Comparison of ENCODE assay signal across 32 mouse cellular contexts in the genomic region with DNA sequence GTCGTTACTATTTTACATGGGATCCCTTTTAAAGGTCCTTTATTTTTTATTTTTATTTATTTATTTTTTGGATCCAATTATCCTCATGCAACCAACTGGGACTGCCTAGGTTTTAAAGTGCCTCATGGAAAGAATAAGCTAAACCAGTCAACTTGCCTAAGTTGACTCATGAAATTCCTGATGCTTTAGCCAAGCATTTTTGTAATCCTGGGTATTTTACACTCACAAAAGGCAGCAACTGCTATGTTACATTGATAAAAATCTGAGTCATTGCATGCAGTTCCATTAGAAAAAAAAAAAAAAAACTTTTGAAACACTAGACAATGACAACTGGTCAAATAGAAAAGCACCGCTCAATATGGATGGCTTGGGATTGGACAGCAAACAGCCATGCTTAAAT. TPM values are rescaled to one million over a fixed set of nuclear protein-coding genes. Genes with fewer than 3 reads are reported as not detected.
A peak's percentile ranks its signal among the peaks of the same experiment; 100 is the strongest.
DNase-seq lines count a peak whose midpoint lies in the region; ATAC-seq and TF ChIP-seq lines count a peak whose summit lies in the region.
"Had no signal": no experiment of that assay in that cellular context is flagged by ENCODE, and none has a peak within 500 bp of the region (broad histone marks: within the 10 kb centered on the region; RNA-seq: fewer than 3 reads in every experiment).

No protein-coding gene starts in this region.

- ATAC-seq in Patski = peak; percentile 98
- ATAC-seq in forebrain, embryonic 14.5 days = no peak
- no peak for ATAC-seq in hindbrain, embryonic 12.5 days (ENCODE audit: low FRiP score)
- ATAC-seq: activated CD4-positive, CD25-positive, alpha-beta regulatory T cell, adult 4 months; CD4-positive, CD25-positive, alpha-beta regulatory T cell, adult 4 months; forebrain, embryonic 13.5 days; forebrain, postnatal 0 days; hindbrain, postnatal 0 days; inflammation-experienced regulatory T-cells, adult 6 months; intestine, embryonic 16.5 days had no signal

- no peaks in the 10 kb centered on the region for H3K79me2 ChIP-seq in C2C12 (ENCODE audit: control insufficient read depth, insufficient read depth)

- H3K4me3 ChIP-seq in C2C12 (ENCODE audit: insufficient read depth, poor library complexity, severe bottlenecking) = no peak overlapping the region
- no peak overlapping the region for H3K4me3 ChIP-seq in forebrain, embryonic 14.5 days (ENCODE audit: low read depth, low read length)
- H3K4me3 ChIP-seq in hindbrain, embryonic 12.5 days = no peak overlapping the region
- H3K4me3 ChIP-seq: embryonic facial prominence, embryonic 12.5 days; embryonic facial prominence, embryonic 15.5 days; erythroblast, embryonic 14.5 days; forebrain, embryonic 10.5 days; forebrain, embryonic 13.5 days; gastrocnemius, adult 2 months; heart, embryonic 12.5 days; heart, embryonic 15.5 days had no signal

- no peak overlapping the region for H3ac ChIP-seq in C2C12 (ENCODE audit: control insufficient read depth, insufficient read length, low read depth)

- DNase-seq in Patski (ENCODE audit: low read depth, low spot score) (no peak), liver (no peak)
- peak; percentile 35 for DNase-seq in fibroblast of lung, adult 2 months (ENCODE audit: low read depth)
- DNase-seq in forebrain, embryonic 14.5 days (ENCODE audit: low spot score) = no peak
- DNase-seq: adrenal gland, postnatal 10 days; adrenal gland, postnatal 36 days; B cell, adult 2 months; cerebellum, adult 18-20 months; cerebellum, adult 9-10 months; cerebellum, postnatal 14 days; forebrain, postnatal 0 days; gastrocnemius, adult 2 months; gastrocnemius, postnatal 14 days; heart, adult 18-20 months; heart, postnatal 10 days; kidney, adult 18-20 months; kidney, adult 9 months had no signal

- POLR2A ChIA-PET in Patski (lab: Charles Lee) = no interaction called here

- no peaks in the 10 kb centered on the region for H3K79me3 ChIP-seq in C2C12 (ENCODE audit: low read depth)

- in situ Hi-C loops in Patski (cut with MboI; ENCODE audit: low pct_unique_long_range_greater_than_20kb) = no loop called here

- no peaks in the 10 kb centered on the region for H3K36me3 ChIP-seq in C2C12 (ENCODE audit: control insufficient read depth, insufficient read depth)
- no peaks in the 10 kb centered on the region for H3K36me3 ChIP-seq in forebrain, embryonic 14.5 days (ENCODE audit: control insufficient read depth, insufficient read depth, low read length)
- no peaks in the 10 kb centered on the region for H3K36me3 ChIP-seq in hindbrain, embryonic 12.5 days
- H3K36me3 ChIP-seq: embryonic facial prominence, embryonic 12.5 days; embryonic facial prominence, embryonic 15.5 days; forebrain, embryonic 10.5 days; heart, embryonic 12.5 days; heart, embryonic 15.5 days had no signal

- H3K9me3 ChIP-seq in forebrain, embryonic 14.5 days (replicated peaks; ENCODE audit: control insufficient read depth, low read length) = no peaks in the 10 kb centered on the region
- no peaks in the 10 kb centered on the region for H3K9me3 ChIP-seq in hindbrain, embryonic 12.5 days (replicated peaks)
- H3K9me3 ChIP-seq: embryonic facial prominence, embryonic 12.5 days; embryonic facial prominence, embryonic 15.5 days; forebrain, embryonic 10.5 days; forebrain, embryonic 13.5 days; heart, embryonic 12.5 days; heart, embryonic 15.5 days had no signal

- H3K4me2 ChIP-seq in forebrain, embryonic 14.5 days (ENCODE audit: low read length) = no peak overlapping the region
- H3K4me2 ChIP-seq in hindbrain, embryonic 12.5 days (replicated peaks) = no peak overlapping the region
- H3K4me2 ChIP-seq: embryonic facial prominence, embryonic 12.5 days; embryonic facial prominence, embryonic 15.5 days; forebrain, embryonic 13.5 days; heart, embryonic 12.5 days; heart, embryonic 15.5 days; hindbrain, embryonic 14.5 days had no signal

- H3K4me1 ChIP-seq in forebrain, embryonic 14.5 days (ENCODE audit: control insufficient read depth, insufficient read depth, low read length) = no peaks in the 10 kb centered on the region
- no peaks in the 10 kb centered on the region for H3K4me1 ChIP-seq in hindbrain, embryonic 12.5 days
- H3K4me1 ChIP-seq: embryonic facial prominence, embryonic 12.5 days; embryonic facial prominence, embryonic 15.5 days; forebrain, embryonic 10.5 days; forebrain, embryonic 13.5 days; heart, embryonic 12.5 days; heart, embryonic 15.5 days had no signal

- H3K27ac ChIP-seq in forebrain, embryonic 14.5 days (ENCODE audit: low read depth, low read length) = no peak overlapping the region
- no peak overlapping the region for H3K27ac ChIP-seq in hindbrain, embryonic 12.5 days
- H3K27ac ChIP-seq: embryonic facial prominence, embryonic 12.5 days; embryonic facial prominence, embryonic 15.5 days; forebrain, embryonic 10.5 days; forebrain, embryonic 13.5 days; gastrocnemius, adult 2 months; heart, embryonic 15.5 days; hindbrain, embryonic 14.5 days; hindbrain, postnatal 0 days had no signal

- WGBS in forebrain, embryonic 14.5 days = 93% methylated on average over 2 of the region's 2 CpGs
- 95% methylated on average over 2 of the region's 2 CpGs for WGBS in hindbrain, embryonic 12.5 days

- H3K27me3 ChIP-seq in C2C12 (ENCODE audit: control insufficient read depth, insufficient read depth, insufficient read length) = no peaks in the 10 kb centered on the region
- H3K27me3 ChIP-seq in Patski = no peaks in the 10 kb centered on the region
- H3K27me3 ChIP-seq in forebrain, embryonic 14.5 days (replicated peaks; ENCODE audit: control insufficient read depth, insufficient read depth, low read length) = no peaks in the 10 kb centered on the region
- H3K27me3 ChIP-seq in hindbrain, embryonic 12.5 days = no peaks in the 10 kb centered on the region
- H3K27me3 ChIP-seq: embryonic facial prominence, embryonic 12.5 days; embryonic facial prominence, embryonic 15.5 days; forebrain, embryonic 13.5 days; heart, embryonic 12.5 days; heart, embryonic 15.5 days had no signal

- TF ChIP-seq CTCF in C2C12 (IDR thresholded peaks at IDR 0.05; ENCODE audit: control insufficient read depth, insufficient read depth, insufficient read length) = no peak
- TF ChIP-seq CTCF in Patski (IDR thresholded peaks at IDR 0.05) = no peak

- H3K9ac ChIP-seq in forebrain, embryonic 14.5 days (ENCODE audit: low read length) = no peak overlapping the region
- H3K9ac ChIP-seq in hindbrain, embryonic 12.5 days = no peak overlapping the region
- H3K9ac ChIP-seq: embryonic facial prominence, embryonic 12.5 days; embryonic facial prominence, embryonic 15.5 days; forebrain, embryonic 13.5 days; forebrain, postnatal 0 days; heart, embryonic 12.5 days; heart, embryonic 15.5 days; hindbrain, embryonic 14.5 days had no signal

- CTCF ChIA-PET in Patski (lab: Charles Lee) = no interaction called here

TF ChIP-seq in C2C12, 6 proteins besides CTCF, POLR2A, EP300 and RAD21:
- TF ChIP-seq MAX (IDR thresholded peaks at IDR 0.05) = no peak
- TF ChIP-seq USF1 (IDR thresholded peaks at IDR 0.05; ENCODE audit: low read depth) = no peak
- TF ChIP-seq MYOG (IDR thresholded peaks at IDR 0.05; ENCODE audit: control insufficient read depth, extremely low read depth, insufficient read length) = no peak
- TF ChIP-seq CEBPB (IDR thresholded peaks at IDR 0.05; ENCODE audit: low read depth) = peak; percentile 43
- peak; percentile 42 for TF ChIP-seq FOSL1 (IDR thresholded peaks at IDR 0.05; ENCODE audit: insufficient read depth, low read length, poor library complexity, severe bottlenecking)
- no peak for TF ChIP-seq MYOD1 (IDR thresholded peaks at IDR 0.05; ENCODE audit: control insufficient read depth, insufficient read length, low read depth)

RNA-seq across cellular contexts. Expression of gene Rap2b, which starts 52.7 kb away (rescaled TPM):
- polyA plus RNA-seq in C2C12 (2012; fragmentation: generic; extraction: Trizol) = 4.5 TPM
- 8.1 TPM for polyA plus RNA-seq in Patski (2021)
- polyA plus RNA-seq in forebrain, embryonic 14.5 days (2014; fragmentation: Nextera tagmentation; extraction: Ambion mirVana) = 14.6 and 15.2 TPM in 2 replicates
- polyA plus RNA-seq in hindbrain, embryonic 12.5 days (2016; fragmentation: Nextera tagmentation; extraction: Ambion mirVana) = 15.4 and 17.8 TPM in 2 replicates

RNA-seq across cellular contexts. Expression of gene B430305J03Rik, which starts 57.0 kb away (rescaled TPM):
- polyA plus RNA-seq in C2C12 (2012; fragmentation: generic; extraction: Trizol) (3.1 TPM), Patski (2021) (3.2 TPM)
- not detected in 2 replicates for polyA plus RNA-seq in forebrain, embryonic 14.5 days (2014; fragmentation: Nextera tagmentation; extraction: Ambion mirVana)
- not detected in 2 replicates for polyA plus RNA-seq in hindbrain, embryonic 12.5 days (2016; fragmentation: Nextera tagmentation; extraction: Ambion mirVana)
- polyA plus RNA-seq: activated CD4-positive, CD25-positive, alpha-beta regulatory T cell, adult 4 months; CD4-positive, CD25-positive, alpha-beta regulatory T cell, adult 4 months; embryonic facial prominence, embryonic 12.5 days; embryonic facial prominence, embryonic 15.5 days; erythroblast, embryonic 14.5 days; forebrain, embryonic 10.5 days; forebrain, embryonic 13.5 days; forebrain, postnatal 0 days; heart, embryonic 12.5 days; heart, embryonic 15.5 days; hindbrain, embryonic 14.5 days; hindbrain, postnatal 0 days; inflammation-experienced regulatory T-cells, adult 6 months; intestine, embryonic 16.5 days had no signal
